Mouse (Mus musculus) adrenal gland, adult 8-10 months (tissue): Measurements from ENCODE around the gene Gfm1. TPM values are rescaled to one million over a fixed set of nuclear protein-coding genes. Genes with fewer than 3 reads are reported as not detected.

ENCODE experiments used
- DNase-seq: peaks from one replicate; pipeline ENCODE4 v3.0.0; 2022
- total RNA-seq, 4 experiments: library from RNA; stranded (reverse); gene quantifications; 2 replicates each; pipeline ENCODE4 v1.2.4; 2022

The Gfm1 gene
- 100 to 1,000 TPM in 1 of 4 experiments, 10 to 100 TPM in 3; 73.8 to 107 (median 88.8) TPM for total RNA-seq

DNA sequence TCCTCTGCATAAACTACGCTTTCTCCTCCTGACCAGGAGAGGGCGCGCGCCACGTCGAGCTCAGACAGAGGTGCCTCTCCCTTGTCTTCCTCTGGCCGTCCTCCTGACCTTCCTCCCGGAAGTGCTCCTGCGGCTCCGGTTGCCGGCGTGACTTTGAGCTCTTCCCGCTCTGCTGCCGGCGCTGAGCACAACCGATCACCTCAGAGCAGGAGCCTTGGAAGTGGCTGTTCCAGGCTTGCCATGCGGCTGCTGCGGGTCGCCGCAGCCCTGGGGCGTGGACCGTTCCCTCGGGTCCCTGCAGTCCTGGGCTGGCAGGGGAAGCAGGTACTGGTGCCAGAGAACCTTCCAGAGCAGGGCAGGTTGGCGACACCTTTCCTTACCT, at the start of gene Gfm1:
Gene Gfm1, plus strand, starts transcription at position 98 of the 382 bp plus-strand sequence.
- DNase-seq, result peak; percentile 85

DNA sequence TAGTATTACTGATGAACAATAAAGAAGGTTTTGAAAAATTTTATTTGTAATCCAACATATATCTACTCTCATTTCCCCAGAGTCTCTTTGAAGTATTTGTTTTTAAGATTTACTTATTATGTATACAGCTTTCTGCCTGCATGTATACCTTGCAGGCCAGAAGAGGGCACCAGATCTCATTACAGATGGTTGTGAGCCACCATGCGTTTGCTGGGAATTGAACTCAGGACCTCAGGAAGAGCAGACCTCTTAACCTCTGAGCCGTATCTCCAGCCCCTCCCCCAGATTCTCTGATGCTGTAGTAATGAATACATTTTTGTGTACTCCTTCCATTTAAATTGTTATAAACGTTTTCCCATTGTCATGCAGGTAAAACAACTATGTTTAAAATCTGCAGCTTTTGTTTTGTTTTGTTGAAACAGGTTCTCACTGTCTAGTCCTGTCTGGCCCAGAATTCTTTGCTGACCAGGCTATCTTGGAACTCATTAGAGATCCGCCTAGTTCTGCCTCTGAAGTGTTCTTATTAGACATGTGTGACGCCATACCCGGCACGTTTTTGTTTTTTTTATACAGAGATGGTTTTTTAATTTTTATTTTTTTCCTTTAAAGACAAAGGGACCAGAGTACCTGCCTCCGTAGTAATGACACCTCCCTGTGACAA, 428 bp upstream of the Gfm1 start:
- DNase-seq, result no peak

DNA sequence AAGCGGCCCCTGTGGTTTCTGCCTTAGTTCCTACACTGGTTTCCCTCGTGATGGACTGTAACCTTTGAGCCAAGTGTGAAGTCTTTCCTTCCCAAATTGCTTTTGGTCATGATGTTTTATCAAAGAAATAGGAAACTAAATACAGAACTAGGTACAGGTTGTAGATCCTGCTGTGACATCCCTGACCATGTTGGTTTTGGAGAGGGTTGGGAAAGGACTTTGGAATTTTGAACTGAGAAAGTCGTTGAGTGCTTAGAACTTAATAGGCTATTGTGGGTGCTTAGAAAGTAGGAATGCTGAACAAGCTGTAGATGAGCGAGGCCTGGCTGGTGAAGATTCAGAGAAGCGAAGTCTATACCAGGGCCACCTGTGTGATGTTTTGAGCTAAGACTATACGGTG, 4.1 kb downstream of the Gfm1 start:
- no peak for DNase-seq

- no peak for DNase-seq
Measured at GRCm38 (mm10) chr3:67447143-67447542, 17.2 kb downstream of the Gfm1 start.

GRCm38 (mm10) chr3:67449660-67450059, 19.8 kb downstream of the Gfm1 start:
- no peak for DNase-seq

DNA sequence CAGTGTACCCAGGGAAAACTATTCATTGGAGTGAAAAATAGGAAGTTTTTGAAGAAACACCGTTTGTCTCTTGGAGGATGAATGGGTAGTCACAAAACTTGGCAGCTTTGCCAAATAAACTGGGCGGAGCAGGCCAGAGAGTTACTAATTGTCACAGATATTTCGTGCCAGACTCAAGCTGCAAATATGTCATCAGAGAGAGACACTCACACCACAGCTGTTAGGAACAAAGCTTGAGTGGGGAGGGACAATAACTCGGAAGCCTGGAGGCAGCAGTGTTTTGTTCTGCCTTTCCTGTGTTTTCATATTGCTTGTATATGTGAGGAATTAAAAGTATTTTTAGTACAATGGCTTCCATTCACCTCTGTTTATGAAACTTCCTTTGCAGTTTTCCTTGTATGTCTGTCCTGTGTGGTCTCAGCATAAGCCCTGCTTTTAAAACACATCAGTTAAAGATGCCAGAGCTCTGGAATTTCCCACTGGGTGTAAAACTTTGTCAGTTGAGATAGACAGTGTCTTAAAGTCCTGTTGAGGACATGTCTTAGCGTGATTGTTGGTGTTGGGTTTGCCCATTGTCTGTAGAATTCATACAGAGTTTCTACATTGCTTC, 20.8 kb downstream of the Gfm1 start:
- no peak for DNase-seq

GRCm38 (mm10) chr3:67459881-67460280, 30.0 kb downstream of the Gfm1 start:
- no peak for DNase-seq

- DNase-seq, result no peak
Measured at GRCm38 (mm10) chr3:67462015-67462414, 32.1 kb downstream of the Gfm1 start.

GRCm38 (mm10) chr3:67462578-67462977, 32.7 kb downstream of the Gfm1 start:
- no peak for DNase-seq

- no peak for DNase-seq
Measured at GRCm38 (mm10) chr3:67463001-67463400, 33.1 kb downstream of the Gfm1 start.

DNA sequence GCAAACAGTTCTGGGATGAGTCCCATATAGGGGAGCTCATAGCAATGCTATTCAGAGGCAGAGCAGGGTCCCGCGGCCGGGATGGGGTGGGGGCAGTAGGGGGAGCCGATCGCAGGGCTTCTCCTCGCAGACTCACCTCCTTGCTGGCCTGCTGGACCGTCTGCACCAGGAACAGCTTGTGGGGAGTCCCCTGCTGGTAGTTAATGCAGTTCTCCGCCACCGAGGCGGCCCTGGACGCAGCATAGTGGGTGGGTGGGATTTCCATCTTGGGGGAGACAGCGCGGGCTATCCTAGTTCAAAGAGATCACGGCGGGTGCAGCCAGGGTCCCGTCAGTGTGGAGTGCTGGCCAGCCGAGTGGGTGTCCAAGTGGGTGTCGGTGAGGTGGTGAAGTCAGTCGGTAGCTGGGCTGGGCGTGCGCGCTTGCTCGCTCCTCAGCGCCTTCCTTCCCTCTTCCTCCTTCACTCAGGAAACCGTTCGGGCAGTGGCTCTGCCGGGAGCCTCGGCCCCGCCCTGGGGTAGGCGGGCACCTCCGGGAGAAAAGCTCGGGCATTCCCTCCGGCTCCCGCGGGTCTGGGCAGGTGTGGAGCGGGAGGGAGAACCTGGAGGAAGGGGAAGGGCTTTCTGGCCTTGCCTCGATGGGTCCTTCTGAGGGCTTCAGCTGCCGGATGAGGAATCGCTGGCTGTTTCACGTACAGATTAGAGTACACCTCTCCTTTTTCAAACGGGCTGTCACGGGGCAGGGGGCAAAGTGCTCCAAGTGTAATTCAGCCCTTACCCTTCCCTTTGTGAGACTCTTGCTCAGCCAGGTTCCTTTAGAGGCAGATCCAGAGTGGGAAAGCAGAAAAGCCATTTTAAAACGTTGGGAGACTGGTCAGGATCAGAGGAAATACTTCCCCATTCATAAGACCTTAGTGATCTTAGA, 33.8 kb downstream of the Gfm1 start, which contains the start of gene Lxn:
Gene Lxn, minus strand, starts transcription at position 477 of the 923 bp plus-strand sequence.
- peak; percentile 68 for DNase-seq

- no peak for DNase-seq
Measured at GRCm38 (mm10) chr3:67466576-67466975, 36.7 kb downstream of the Gfm1 start.

GRCm38 (mm10) chr3:67467281-67467680, 37.4 kb downstream of the Gfm1 start:
- no peak for DNase-seq

GRCm38 (mm10) chr3:67471408-67472127, 41.7 kb downstream of the Gfm1 start:
- DNase-seq, result no peak

DNA sequence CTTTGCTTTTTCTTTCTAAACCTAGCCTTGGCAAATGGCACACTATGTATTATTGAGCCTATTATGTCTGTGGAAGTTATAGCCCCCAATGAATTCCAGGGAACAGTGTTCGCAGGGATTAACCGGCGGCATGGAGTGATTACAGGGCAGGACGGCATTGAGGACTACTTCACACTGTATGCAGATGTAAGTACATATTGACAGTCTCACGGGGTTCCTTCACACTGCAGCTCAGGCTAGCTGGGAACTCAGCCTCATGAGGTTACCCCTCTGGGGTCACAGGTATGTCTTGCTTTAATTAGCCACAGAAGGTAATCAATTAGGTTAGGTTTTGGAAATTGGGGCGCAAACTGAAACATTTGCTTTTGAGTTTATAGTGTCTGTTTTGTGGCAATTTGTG, 43.5 kb downstream of the Gfm1 start:
- DNase-seq, result no peak

DNA sequence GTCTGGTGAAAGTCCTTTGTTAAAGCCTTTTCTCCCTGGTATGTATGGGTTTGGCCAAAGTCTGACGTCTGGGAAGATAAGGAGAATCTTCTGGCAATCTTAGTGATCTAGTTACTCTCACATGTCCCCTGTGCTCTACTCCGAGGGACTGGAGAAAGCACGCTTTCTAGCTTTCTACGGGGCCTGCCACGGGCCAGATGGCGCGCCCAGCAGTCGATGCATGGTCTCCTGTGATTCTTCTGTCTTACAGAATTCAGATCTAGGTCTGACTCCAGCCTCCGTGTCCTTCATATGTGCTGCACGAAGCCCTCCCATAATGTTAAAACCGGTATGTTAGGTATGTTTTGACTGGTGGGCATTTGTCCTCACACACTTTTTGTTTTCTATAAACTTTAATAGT, 49.9 kb downstream of the Gfm1 start:
- DNase-seq, result no peak

DNA sequence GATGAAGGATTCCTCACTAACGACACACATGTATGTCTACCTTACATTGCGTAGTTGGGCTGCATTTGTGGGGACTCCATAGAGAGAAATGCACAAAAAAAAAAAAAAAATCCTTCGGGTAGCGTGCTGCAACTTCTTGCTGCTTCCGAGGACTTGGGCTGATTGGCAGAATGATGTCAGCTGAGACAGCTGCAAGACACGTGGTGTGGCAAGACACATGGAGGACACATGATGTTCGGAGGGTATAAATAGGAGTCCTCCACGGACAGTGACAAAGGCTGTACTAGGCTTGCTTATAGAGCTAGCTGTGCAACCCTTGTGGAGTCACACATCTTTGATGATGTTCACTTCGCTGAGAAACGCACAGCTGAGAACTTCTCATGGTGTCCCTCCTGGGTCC, 52.5 kb downstream of the Gfm1 start:
- no peak for DNase-seq

- DNase-seq, result no peak
Measured at GRCm38 (mm10) chr3:67485233-67485632, 55.3 kb downstream of the Gfm1 start.

- DNase-seq, result no peak
Measured at GRCm38 (mm10) chr3:67490156-67490555, 60.3 kb downstream of the Gfm1 start.

DNA sequence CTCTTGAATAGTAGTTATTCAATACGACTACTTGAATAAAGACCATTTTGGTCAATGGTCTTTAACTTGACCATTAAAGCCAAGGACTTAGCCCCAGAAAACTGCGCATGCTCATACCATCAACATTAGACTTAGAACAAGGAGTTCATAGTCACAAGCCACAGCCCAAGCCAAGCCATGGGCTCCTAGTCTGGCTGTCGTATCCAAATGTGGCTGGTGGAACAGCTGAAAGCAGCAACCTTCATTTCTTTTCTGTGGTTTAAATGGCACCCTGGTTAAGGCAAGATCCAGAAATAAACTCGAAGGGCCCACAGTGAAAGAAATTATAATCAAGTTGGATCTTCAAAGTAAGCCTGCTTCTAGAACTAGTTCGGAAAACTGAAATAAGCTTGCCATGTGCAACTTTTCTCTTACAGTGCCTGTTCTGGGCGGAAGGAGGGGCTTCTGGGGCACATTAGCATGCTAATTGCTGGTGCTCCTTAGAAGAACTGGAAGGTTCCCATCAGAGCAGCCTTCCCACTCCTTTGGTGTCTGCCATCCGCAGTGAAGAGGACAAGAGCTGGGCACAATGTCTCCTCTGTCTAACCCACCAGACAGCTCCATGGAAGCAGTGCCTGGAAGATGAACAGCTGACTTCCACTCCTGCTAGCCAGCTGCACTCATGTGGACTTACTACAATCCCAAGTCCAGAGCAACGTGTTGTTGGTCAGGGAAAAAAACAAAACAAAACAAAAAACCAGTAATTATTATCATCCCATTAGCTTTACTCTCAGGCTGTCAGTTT, 62.4 kb downstream of the Gfm1 start:
- DNase-seq, result no peak

DNA sequence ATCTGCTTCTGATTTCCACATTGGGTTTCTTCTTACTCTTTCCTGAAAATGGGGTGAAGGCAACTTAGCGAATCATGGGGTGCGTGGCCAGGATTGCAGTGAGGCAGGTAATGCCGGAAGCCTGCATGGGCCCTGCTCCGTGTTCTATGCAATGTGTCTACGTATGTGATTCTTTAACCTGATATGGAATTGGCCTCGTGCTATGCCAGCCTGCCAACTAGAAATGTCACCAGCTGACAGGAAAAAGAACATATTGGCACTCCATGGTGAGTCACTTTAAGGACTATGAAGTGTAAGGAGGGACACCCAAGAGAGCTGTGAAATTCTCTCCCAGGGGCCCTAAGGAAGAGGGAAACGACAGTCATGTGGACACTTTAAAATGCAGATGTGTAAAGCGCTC, 63.2 kb downstream of the Gfm1 start:
- DNase-seq, result no peak

DNA sequence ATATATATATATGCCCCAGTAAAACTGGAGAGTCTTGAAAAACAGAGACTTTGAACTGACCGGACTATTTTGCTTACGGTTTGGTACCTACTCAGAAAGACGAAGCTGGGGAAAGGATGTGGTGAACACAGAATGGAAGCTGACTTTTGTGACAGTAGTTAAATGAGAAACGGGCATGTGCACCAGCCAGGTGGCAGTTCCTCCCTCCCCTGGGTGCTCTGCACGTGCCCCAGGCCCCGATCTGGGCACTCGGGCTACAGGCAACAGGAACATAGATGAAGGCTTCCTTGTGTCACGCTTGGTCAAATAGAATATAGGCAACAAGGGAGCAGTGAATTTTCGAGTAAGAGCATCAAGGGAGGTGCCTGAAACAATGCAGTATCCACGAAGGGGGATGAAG, 66.4 kb downstream of the Gfm1 start:
- DNase-seq, result no peak
